Mouse (Mus musculus): ENCODE results near the gene Eva1c. TPM values are rescaled to one million over a fixed set of nuclear protein-coding genes. Genes with fewer than 3 reads are reported as not detected.

Eva1c gene
- polyA plus RNA-seq, 1 experiment from 2014 or later: 1.7 TPM

Small RNAs within 50 kb of the gene (microRNA-seq; reads per million reads assigned to microRNA genes)
- gene Gm22933: not detected

Other genes starting within 250 kb of the Eva1c start
- 74.0 and 75.6 TPM in 2 replicates for gene Mis18a, start 99.3 kb upstream of the Eva1c start, polyA plus RNA-seq (2016; fragmentation: Nextera tagmentation; extraction: Ambion mirVana)
- 0.17 TPM in 1 of 2 replicates, not detected in the other for gene Mrap, start 88.5 kb upstream of the Eva1c start, polyA plus RNA-seq (2016; fragmentation: Nextera tagmentation; extraction: Ambion mirVana)
- gene Urb1, start 16.3 kb upstream of the Eva1c start, polyA plus RNA-seq (2016; fragmentation: Nextera tagmentation; extraction: Ambion mirVana): 12.6 and 13.6 TPM in 2 replicates
- gene Cfap298, start 108.4 kb downstream of the Eva1c start, polyA plus RNA-seq (2016; fragmentation: Nextera tagmentation; extraction: Ambion mirVana): 43.3 and 44.0 TPM in 2 replicates
- gene Synj1, start 184.6 kb downstream of the Eva1c start, polyA plus RNA-seq (2016; fragmentation: Nextera tagmentation; extraction: Ambion mirVana): 12.7 and 14.0 TPM in 2 replicates
- 94.3 and 98.2 TPM in 2 replicates for gene Paxbp1, start 217.8 kb downstream of the Eva1c start, polyA plus RNA-seq (2016; fragmentation: Nextera tagmentation; extraction: Ambion mirVana)